Mouse (Mus musculus) MEL (cell line): ENCODE data around the gene Defb28. TPM values are rescaled to one million over a fixed set of nuclear protein-coding genes. Genes with fewer than 3 reads are reported as not detected.

Experiments
- DNase-seq: peaks from one replicate; pipeline ENCODE4 v3.0.0; 2011; ENCODE audit warnings: low read depth, low spot score
- H3K27ac ChIP-seq: 2 replicates; pipeline ENCODE4 v1.5.1; 2012; ENCODE audit warnings: low read depth, mild to moderate bottlenecking, control low read depth, low read length, moderate library complexity; ENCODE audit not compliant: control insufficient read depth
- H3K27me3 ChIP-seq, 2 experiments: fragments of 150-350 bp in 1 of 2; sonication (generic) in 1 of 2; 2 replicates each; pipeline ENCODE4 v1.6.1; 2012; ENCODE audit warnings: low read length in 2 of 2, mild to moderate bottlenecking in 2 of 2, improper control_type of control experiment in 1 of 2, moderate library complexity in 1 of 2; ENCODE audit not compliant: insufficient read depth in 2 of 2, control insufficient read depth in 1 of 2
- H3K36me3 ChIP-seq, 2 experiments: 2 replicates each; pipeline ENCODE4 v1.6.1; 2012 to 2014; ENCODE audit warnings: low read length in 2 of 2, improper control_type of control experiment in 1 of 2, inconsistent platforms in 1 of 2, mild to moderate bottlenecking in 1 of 2; ENCODE audit not compliant: insufficient read depth in 2 of 2, control insufficient read depth in 1 of 2
- H3K4me1 ChIP-seq, 2 experiments: fragments of 150-350 bp in 1 of 2; sonication (generic) in 1 of 2; 2 replicates each; pipeline ENCODE4 v1.6.1; 2012; ENCODE audit warnings: low read length in 2 of 2, improper control_type of control experiment in 1 of 2, mild to moderate bottlenecking in 1 of 2; ENCODE audit not compliant: insufficient read depth in 2 of 2, control insufficient read depth in 1 of 2
- H3K4me3 ChIP-seq, 2 experiments: fragments of 150-350 bp in 1 of 2; sonication (generic) in 1 of 2; 2 replicates each; pipeline ENCODE4 v1.5.1; 2012; ENCODE audit warnings: low read depth in 2 of 2, low read length in 2 of 2, mild to moderate bottlenecking in 2 of 2, moderate library complexity in 2 of 2, control low read depth in 1 of 2, improper control_type of control experiment in 1 of 2; ENCODE audit not compliant: control insufficient read depth in 1 of 2, insufficient read depth in 1 of 2
- H3K79me2 ChIP-seq: 2 replicates; pipeline ENCODE4 v1.6.1; 2012; ENCODE audit warnings: mild to moderate bottlenecking, low read length, moderate library complexity; ENCODE audit not compliant: control insufficient read depth, poor library complexity, insufficient read depth
- H3K9ac ChIP-seq: 2 replicates; pipeline ENCODE4 v1.6.1; 2012; ENCODE audit warnings: low read depth, mild to moderate bottlenecking, control low read depth, low read length, moderate library complexity; ENCODE audit not compliant: control insufficient read depth, poor library complexity, severe bottlenecking
- H3K9me3 ChIP-seq: fragments of 150-350 bp; sonication (generic); replicated peaks from 2 replicates; pipeline ENCODE4 v1.6.1; 2012; ENCODE audit warnings: mild to moderate bottlenecking, low read length, improper control_type of control experiment, moderate library complexity; ENCODE audit not compliant: insufficient read depth
- BHLHE40 ChIP-seq: IDR thresholded peaks from 2 replicates; pipeline ENCODE4 v1.6.1; 2012; ENCODE audit warnings: low read depth, mild to moderate bottlenecking, inconsistent platforms, low read length, improper control_type of control experiment, borderline replicate concordance
- CTCF ChIP-seq, 3 experiments: IDR thresholded peaks in 2 of 3; conservative IDR thresholded peaks in 1 of 3; 2 replicates each; pipeline ENCODE4 v1.5.1; 2011 to 2012; ENCODE audit warnings: low read length in 3 of 3, low read depth in 2 of 3, mild to moderate bottlenecking in 2 of 3, improper control_type of control experiment in 1 of 3, inconsistent platforms in 1 of 3, mixed read lengths in 1 of 3, moderate library complexity in 1 of 3; ENCODE audit not compliant: control insufficient read depth in 1 of 3, insufficient read depth in 1 of 3, poor library complexity in 1 of 3, severe bottlenecking in 1 of 3
- E2F4 ChIP-seq: IDR thresholded peaks from 2 replicates; pipeline ENCODE4 v1.6.1; 2011; ENCODE audit warnings: low read depth, low read length, improper control_type of control experiment, borderline replicate concordance
- ELF1 ChIP-seq: IDR thresholded peaks from 2 replicates; pipeline ENCODE4 v1.6.1; 2014; ENCODE audit warnings: low read depth, mild to moderate bottlenecking, inconsistent platforms, low read length, improper control_type of control experiment, moderate library complexity
- EP300 ChIP-seq, 2 experiments: IDR thresholded peaks; 2 replicates each; pipeline ENCODE4 v1.6.1; 2011; ENCODE audit warnings: improper control_type of control experiment in 2 of 2, low read length in 2 of 2, low read depth in 1 of 2, mild to moderate bottlenecking in 1 of 2
- GATA1 ChIP-seq: IDR thresholded peaks from 2 replicates; pipeline ENCODE4 v1.6.1; 2011; ENCODE audit warnings: low read depth, low read length, improper control_type of control experiment
- KAT2A ChIP-seq: conservative IDR thresholded peaks from 2 replicates; pipeline ENCODE4 v1.6.1; 2012; ENCODE audit warnings: low read depth, low read length, improper control_type of control experiment, inconsistent platforms
- MAFK ChIP-seq: IDR thresholded peaks from 2 replicates; pipeline ENCODE4 v1.6.1; 2011; ENCODE audit warnings: low read depth, mild to moderate bottlenecking, low read length, improper control_type of control experiment, borderline replicate concordance
- MAX ChIP-seq: IDR thresholded peaks from 2 replicates; pipeline ENCODE4 v1.6.1; 2011; ENCODE audit warnings: low read length, improper control_type of control experiment
- MEF2A ChIP-seq: IDR thresholded peaks from 2 replicates; pipeline ENCODE4 v1.6.1; 2014; ENCODE audit warnings: low read depth, mild to moderate bottlenecking, inconsistent platforms, low read length, improper control_type of control experiment; ENCODE audit not compliant: poor library complexity, insufficient replicate concordance, severe bottlenecking; ENCODE audit errors: extremely low read depth
- NRF1 ChIP-seq: IDR thresholded peaks from 2 replicates; pipeline ENCODE4 v1.6.1; 2014; ENCODE audit warnings: low read depth, mild to moderate bottlenecking, inconsistent platforms, low read length, improper control_type of control experiment, moderate library complexity; ENCODE audit not compliant: poor library complexity, insufficient read depth, severe bottlenecking
- RCOR1 ChIP-seq: IDR thresholded peaks from 2 replicates; pipeline ENCODE4 v1.6.1; 2012; ENCODE audit warnings: low read depth, mild to moderate bottlenecking, inconsistent platforms, low read length, improper control_type of control experiment
- SMC3 ChIP-seq: IDR thresholded peaks from 2 replicates; pipeline ENCODE4 v1.6.1; 2011; ENCODE audit warnings: low read depth, low read length, improper control_type of control experiment
- TAL1 ChIP-seq: IDR thresholded peaks from 2 replicates; pipeline ENCODE4 v1.6.1; 2012; ENCODE audit warnings: mild to moderate bottlenecking, inconsistent platforms, low read length, moderate library complexity, mixed read lengths
- TCF12 ChIP-seq: IDR thresholded peaks from 2 replicates; pipeline ENCODE4 v1.6.1; 2014; ENCODE audit warnings: low read depth, mild to moderate bottlenecking, inconsistent platforms, low read length, improper control_type of control experiment, moderate library complexity
- ZKSCAN1 ChIP-seq: IDR thresholded peaks from 2 replicates; pipeline ENCODE4 v1.6.1; 2012; ENCODE audit warnings: low read depth, mild to moderate bottlenecking, inconsistent platforms, low read length, improper control_type of control experiment, moderate library complexity
- ZNF384 ChIP-seq: IDR thresholded peaks from 2 replicates; pipeline ENCODE4 v1.6.1; 2012; ENCODE audit warnings: low read depth, mild to moderate bottlenecking, inconsistent platforms, low read length, improper control_type of control experiment
- polyA plus RNA-seq, 2 experiments: library from polyadenylated mRNA; stranded (reverse) in 1 of 2; unstranded in 1 of 2; fragments of >175 nt in 1 of 2; fragments of >200 nt in 1 of 2; gene quantifications; 2 replicates each; pipeline versions ENCODE4 v1.2.1 to v1.2.4; 2012; ENCODE audit warnings: low replicate concordance in 2 of 2, low read depth in 1 of 2; ENCODE audit not compliant: insufficient read length in 2 of 2, insufficient read depth in 1 of 2, missing spikeins in 1 of 2
- total RNA-seq: library from RNA; depleted of rRNA; stranded (reverse); fragments of 300-350 nt; gene quantifications from 2 replicates; pipeline ENCODE4 v1.2.3, GENCODE M21; 2012

Gene Defb28
- total and polyA plus RNA-seq, 3 experiments: not detected

GRCm38 (mm10) chr2:152490038-152490437, 28.0 kb upstream of the Defb28 start, which contains the start of gene Defb22:
Defb22 (minus strand) TSS chr2:152490138.
- no peak for TF ChIP-seq BHLHE40
- no peak for TF ChIP-seq NRF1
- no peak for TF ChIP-seq TAL1
- Histone ChIP-seq H3K4me1 (peaks cover 0 to 3% of the 10 kb centered on the region in 2 experiments; a peak in 1 of 4 replicates), H3K4me3 (no peak within 1 kb of the TSS), H3K27ac (no peak within 1 kb of the TSS), H3K9ac (no peak within 1 kb of the TSS), H3K9me3 (no peaks in the 10 kb centered on the region), H3K79me2 (no peaks in the 10 kb centered on the region), H3K27me3 (peaks cover 3 to 4% of the 10 kb centered on the region in 2 experiments; a peak in 3 of 4 replicates), H3K36me3 (peaks cover 0 to 3% of the 10 kb centered on the region in 2 experiments; a peak in 2 of 4 replicates)
- no peak for DNase-seq

- DNase-seq: no peak
- TF ChIP-seq SMC3: peak; percentile 25
- no peak for TF ChIP-seq RCOR1
- TF ChIP-seq CTCF (IDR thresholded peaks at IDR 0.05 in 2 of 3, conservative IDR thresholded peaks at IDR 0.05 in 1 of 3; ENCODE audit: control insufficient read depth in 1 of 3, insufficient read depth in 1 of 3, low read depth in 2 of 3, low read length in 3 of 3, poor library complexity in 1 of 3, severe bottlenecking in 1 of 3): peak in 2 of 3 experiments; percentile 8 to 32; a peak in 2 of 6 replicates
- no peak for TF ChIP-seq GATA1
- no peak for TF ChIP-seq ZKSCAN1
- TF ChIP-seq EP300 (IDR thresholded peaks at IDR 0.05; ENCODE audit: low read depth in 1 of 2, low read length in 2 of 2): no peak
- no peak for TF ChIP-seq TCF12
- TF ChIP-seq MAFK: no peak
- no peak for TF ChIP-seq ELF1
- TF ChIP-seq ZNF384: no peak
- no peak for TF ChIP-seq E2F4
- TF ChIP-seq MEF2A: no peak
- TF ChIP-seq MAX: no peak
- no peak for TF ChIP-seq KAT2A
- no peak overlapping the region for H3K4me3 ChIP-seq
Measured at GRCm38 (mm10) chr2:152493151-152493550, 24.9 kb upstream of the Defb28 start.

More at GRCm38 (mm10) chr2:152493151-152493550, 24.9 kb upstream of the Defb28 start:
- Histone ChIP-seq H3K79me2 (no peaks in the 10 kb centered on the region), H3K27ac (no peak overlapping the region), H3K9ac (no peak overlapping the region), H3K4me1 (peaks cover 0 to 3% of the 10 kb centered on the region in 2 experiments; a peak in 1 of 4 replicates), H3K9me3 (no peaks in the 10 kb centered on the region), H3K27me3 (peaks cover 2 to 3% of the 10 kb centered on the region in 2 experiments; a peak in 2 of 4 replicates), H3K36me3 (peaks cover 0 to 3% of the 10 kb centered on the region in 2 experiments; a peak in 2 of 4 replicates)
